Mouse (Mus musculus): Measurements from ENCODE around the gene Vps13a. TPM values are rescaled to one million over a fixed set of nuclear protein-coding genes. Genes with fewer than 3 reads are reported as not detected.
A peak's percentile ranks its signal among the peaks of the same experiment; 100 is the strongest.
"Not testable (repeated sequence)": the region's sequence is repeated elsewhere in the genome, so short reads cannot be mapped to it uniquely, and the experiment has no call there.

Vps13a gene
- total RNA-seq, 2 experiments from 2014 or later, result 57.2 to 72.9 TPM

DNA sequence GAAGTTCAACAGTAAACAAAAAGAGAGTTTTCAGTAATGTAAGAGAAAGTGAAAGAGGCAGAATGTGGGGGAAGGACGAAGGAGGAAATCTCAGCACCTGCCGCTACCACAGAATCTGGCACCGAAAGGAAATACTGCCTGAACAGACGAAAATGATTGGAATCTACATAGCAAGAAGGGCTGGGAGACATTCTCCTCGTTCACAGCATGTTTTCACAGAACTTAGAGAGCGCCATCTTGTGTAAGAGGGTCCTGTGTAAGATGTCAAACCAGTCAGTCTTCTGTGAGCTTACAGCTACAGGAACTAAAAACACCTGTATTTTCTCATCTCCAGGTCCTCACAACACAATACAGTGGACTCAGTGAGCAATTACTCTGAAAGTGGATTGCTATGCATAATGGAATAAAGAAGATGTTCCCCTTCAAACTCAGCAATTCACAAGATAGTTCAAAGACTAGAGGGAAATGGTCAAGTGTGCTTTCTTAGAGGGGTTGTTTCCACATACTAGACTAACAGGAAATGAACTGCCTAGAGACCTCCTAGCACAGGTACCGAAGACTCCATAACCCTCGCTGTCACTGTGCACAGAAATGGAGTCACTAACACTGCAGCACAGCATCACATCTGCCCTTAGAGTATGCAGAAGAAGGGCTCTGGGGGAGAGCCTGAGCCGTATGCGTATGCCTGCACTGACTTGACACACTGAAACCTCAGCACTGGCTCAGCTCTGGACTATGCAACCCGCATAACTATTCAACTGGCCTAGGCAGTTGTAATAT lies 7.3 kb downstream of the Vps13a start:
- no peak for DNase-seq (ENCODE audit: extremely low spot score in 1 of 2, low spot score in 1 of 2)

DNA sequence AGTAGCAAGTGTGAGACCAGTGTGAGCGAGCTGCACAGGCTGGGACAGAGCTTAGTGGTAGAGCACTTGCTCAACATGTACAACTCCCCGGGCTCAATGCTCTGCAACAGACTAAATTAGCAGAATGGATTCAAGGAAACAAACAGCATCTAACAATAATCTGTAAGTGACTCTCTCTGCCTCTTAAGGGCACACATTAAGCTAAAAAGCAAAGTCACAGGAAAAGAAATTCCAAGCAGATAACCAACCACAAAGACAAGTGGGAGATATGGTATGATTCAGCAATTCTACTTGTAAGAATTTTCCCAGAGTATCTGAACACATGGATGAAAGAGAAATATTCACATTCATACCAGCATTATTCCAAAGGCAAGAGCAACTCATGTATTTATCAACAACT lies 13.3 kb downstream of the Vps13a start:
- DNase-seq (ENCODE audit: extremely low spot score in 1 of 2, low spot score in 1 of 2), result no peak

DNA sequence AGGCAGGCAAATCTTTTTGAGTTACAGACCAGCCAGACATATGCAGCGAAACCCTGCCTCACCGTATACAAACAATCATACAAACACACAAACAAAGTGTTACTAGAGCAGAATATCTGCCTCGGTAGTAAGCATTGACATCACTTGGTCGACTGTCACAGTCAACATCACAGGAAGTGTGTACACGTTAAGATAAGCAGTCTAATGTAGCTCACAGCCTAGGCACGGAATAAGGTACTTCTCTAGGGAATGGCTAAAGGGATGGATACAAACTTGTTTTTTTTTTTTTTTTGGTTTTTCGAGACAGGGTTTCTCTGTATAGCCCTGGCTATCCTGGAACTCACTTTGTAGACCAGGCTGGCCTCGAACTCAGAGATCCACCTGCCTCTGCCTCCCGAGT lies 23.3 kb downstream of the Vps13a start:
- DNase-seq (ENCODE audit: extremely low spot score in 1 of 2, low spot score in 1 of 2), result not testable (repeated sequence)

DNA sequence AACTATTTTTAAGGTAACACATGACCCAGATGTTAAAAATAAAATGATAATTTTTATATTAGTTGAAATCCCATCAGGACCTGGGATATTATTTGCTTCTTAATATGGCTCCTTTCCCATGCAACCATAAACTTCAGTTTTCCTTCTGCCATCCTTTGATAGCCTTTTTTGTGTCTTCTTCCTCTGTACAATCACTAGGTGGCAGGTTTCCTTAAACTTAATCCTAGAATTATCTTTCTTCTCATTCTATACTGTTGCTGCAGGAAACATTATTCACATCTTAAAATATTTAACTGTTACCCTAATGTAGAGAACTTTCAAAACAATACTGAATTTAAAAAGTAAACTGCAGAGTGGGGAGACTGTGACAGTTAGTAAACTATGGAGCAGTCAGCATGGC lies 24.9 kb downstream of the Vps13a start:
- DNase-seq (ENCODE audit: extremely low spot score in 1 of 2, low spot score in 1 of 2), result no peak

DNA sequence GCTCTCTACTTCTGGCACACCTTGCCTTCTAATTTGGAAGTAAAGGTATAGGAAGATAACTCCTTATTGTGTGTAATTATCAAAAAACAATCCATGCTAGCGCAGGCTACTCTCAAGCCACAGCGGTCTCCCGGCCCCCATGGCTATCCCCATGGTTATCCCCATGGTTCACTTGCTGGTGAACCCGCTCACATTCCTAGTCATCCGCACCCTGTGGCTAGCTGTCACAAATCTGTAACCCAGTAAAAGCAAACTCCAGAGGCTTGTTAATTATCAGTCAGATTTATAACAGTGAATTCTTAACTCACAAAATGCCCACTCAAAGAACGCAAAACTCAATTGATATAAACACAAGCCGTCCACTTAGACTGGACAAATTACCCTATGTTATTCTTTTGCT lies 25.5 kb downstream of the Vps13a start:
- DNase-seq (ENCODE audit: extremely low spot score in 1 of 2, low spot score in 1 of 2), result no peak

DNA sequence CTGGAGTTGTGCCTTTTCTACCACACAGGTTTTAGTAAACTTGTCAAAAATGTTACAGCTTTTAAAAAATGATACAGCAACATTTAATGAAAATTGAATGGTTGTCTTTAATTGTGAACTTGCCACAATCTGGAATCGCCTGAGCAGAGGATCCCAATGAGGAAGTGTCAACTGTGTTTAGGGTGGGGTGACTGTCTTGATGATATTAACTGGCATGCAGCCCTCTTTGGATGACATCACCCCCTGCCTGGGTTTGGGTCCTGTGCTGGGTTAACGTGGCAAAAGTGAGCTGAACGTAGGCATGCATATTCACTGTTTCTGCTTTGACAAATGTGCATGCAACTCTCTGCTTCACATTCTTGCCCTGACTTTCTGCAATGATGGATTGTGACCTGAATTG lies 27.6 kb downstream of the Vps13a start:
- no peak for DNase-seq (ENCODE audit: extremely low spot score in 1 of 2, low spot score in 1 of 2)

DNA sequence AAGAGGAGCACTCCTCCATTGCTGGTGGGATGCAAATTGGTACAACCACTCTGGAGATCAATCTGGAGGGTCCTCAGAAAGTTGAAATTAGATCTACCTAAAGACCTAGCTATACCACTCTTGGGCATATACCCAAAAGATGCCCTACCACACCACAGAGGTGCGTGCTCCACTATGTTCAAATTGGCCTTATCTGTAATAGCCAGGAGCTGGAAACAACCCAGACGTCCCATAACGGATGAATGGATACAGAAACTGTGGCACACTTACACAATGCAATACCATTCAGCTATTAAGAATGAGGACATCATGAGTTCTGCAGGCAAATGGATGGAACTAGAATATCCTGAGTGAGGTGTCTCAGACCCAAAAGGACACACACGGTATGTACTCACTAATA lies 43.9 kb downstream of the Vps13a start:
- no peak for DNase-seq (ENCODE audit: extremely low spot score in 1 of 2, low spot score in 1 of 2)

DNA sequence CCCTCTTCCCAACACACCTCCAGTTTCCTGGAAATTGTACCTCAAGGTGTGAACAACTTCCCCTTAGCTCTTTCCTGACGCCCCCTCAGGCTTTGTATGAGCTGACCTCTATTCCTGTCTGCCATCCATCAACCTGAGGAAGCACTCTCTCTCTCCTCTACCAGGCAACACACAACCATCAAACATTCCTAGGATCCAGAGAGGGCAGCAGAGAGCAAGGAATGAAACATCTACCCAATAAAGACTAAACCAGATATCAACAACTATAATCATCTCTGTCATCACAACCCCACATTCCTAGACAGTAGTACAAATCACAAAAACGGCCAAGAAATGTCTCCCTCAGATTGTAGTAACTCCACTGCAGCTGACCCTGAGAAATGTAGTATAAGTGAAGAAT lies 52.0 kb downstream of the Vps13a start:
- DNase-seq (ENCODE audit: extremely low spot score in 1 of 2, low spot score in 1 of 2), result no peak

DNA sequence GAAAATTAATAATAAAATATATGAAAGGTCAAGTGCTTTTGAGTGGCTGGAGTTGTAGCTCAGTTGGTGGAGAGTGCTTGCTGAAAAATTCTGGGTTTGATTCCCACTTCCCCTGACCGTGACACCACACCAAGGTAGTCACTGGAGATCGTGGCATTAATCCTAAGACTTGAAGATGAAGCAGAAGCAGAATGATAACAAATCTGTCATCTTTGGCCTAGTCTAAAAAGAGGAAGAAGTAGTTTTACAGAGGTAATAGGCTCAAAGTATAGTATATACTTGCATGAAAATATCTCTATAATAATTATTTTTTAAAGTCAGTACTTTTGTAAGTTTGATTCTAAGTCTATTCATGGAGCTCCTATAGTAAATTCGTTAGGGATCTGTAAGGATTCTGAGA lies 65.5 kb downstream of the Vps13a start:
- DNase-seq (ENCODE audit: extremely low spot score in 1 of 2, low spot score in 1 of 2), result no peak

DNA sequence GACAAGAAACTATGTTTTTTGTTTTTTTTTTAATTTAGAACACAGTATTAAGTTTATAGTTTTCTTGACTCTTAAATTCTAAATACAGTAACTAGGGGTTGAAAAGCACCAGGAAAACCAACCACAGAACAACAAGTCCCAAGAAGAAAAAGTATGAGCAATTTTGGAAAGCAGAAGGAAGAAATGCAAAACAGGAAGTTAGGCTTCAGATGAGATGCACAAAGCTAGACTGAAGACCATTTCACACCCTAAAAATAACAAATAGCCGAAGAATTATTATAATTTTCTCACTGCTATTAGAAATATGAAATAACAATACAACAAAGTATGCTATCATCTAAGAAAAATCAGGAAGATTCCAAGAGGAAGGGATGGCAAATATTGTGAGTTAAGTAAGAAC lies 78.9 kb downstream of the Vps13a start:
- DNase-seq (ENCODE audit: extremely low spot score in 1 of 2, low spot score in 1 of 2), result no peak

DNA sequence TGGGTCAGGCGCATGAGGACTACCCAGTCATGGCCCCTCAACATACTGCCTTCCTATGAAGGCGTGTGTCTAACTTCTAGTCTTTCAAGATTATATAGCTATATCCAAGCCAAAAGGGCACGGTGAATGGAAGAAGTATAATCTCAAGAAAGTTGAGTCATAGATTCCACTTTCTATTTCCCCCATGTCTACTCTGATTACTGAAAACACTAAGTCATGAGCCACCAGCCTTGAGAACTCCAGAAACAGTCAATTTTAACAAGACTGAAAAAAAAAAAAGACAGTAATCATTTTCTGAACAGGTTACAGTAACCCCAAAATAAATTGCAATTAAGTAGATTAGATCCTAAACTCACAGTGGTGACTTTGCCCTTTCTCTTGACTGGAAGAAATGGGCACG lies 95.8 kb downstream of the Vps13a start:
- DNase-seq (ENCODE audit: extremely low spot score in 1 of 2, low spot score in 1 of 2), result no peak

DNA sequence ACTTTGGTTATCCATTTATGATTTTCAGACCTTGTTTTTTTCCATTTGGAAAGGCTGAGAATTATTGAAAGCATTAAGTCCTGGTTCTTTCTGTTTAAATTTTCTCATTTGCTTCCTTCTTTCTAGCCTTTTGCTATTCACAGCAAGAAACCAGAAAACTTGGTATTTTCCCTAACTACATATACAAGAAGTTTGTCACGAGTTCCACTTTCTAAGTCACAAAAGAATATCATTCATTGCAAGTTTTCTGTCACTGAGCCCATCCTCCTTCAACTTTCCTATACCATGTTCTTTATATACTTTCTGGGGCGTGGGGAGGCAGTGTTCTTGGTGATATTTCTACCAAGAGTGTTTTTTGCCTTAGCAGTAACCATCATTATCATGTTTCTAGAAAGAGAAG lies 96.5 kb downstream of the Vps13a start:
- DNase-seq (ENCODE audit: extremely low spot score in 1 of 2, low spot score in 1 of 2), result no peak

DNA sequence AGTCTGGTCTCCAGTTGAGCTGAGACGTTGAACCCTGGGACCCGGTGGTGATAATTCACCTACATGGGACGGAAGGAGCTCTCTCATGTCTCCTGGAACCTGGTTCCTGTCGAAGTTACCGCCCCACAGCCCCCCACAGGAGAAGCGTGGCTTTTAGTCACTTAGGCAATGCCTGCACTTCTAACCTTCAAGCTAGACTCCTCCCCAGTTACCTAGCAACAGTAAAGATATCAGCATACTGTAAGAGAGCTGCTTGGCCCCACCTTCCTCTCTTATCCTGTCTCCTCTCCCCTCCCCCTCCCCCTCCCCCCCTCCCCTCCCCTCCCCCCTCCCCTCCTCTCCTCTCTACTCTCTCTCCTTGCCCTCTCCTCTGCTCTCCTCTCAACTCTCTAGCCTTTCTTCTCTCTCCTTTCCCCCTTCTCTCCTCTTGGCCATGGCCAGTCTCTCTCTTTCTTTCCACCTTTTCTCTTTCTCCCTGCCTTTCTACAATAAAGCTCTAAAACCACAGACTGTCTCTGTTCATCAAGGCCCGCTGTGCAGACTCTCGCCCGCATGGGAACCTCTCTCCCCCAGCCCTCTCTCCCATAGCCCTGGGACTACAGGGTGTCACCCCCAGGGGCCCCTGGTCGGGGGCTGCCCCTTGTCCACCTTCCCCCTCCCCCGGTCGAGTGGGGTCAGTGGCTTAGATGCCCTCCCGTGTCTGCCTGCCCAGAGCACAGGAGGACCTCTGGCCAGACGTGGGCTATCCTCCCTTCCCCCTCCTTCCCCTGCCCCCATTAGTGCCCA lies 154.9 kb downstream of the Vps13a start:
- no peak for DNase-seq (ENCODE audit: extremely low spot score in 1 of 2, low spot score in 1 of 2)

DNA sequence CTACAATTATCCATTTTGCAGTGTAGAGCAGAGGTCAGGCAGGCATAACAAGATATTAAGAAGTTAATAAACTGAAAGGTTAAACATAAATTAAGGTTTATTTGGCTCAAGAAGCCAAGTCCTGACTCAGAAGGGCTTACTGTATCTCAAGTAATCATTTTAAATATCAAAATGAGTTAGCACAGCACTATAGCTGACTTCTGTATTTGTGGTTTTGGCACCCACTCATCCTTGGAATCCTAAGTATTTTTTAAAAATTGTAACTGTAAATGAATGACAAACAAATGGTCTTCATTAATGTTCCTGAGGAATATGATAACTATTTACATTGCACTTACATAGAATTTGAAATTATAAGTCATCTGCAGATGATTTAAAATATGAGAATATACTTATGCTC lies 155.7 kb downstream of the Vps13a start:
- DNase-seq (ENCODE audit: extremely low spot score in 1 of 2, low spot score in 1 of 2), result no peak

DNA sequence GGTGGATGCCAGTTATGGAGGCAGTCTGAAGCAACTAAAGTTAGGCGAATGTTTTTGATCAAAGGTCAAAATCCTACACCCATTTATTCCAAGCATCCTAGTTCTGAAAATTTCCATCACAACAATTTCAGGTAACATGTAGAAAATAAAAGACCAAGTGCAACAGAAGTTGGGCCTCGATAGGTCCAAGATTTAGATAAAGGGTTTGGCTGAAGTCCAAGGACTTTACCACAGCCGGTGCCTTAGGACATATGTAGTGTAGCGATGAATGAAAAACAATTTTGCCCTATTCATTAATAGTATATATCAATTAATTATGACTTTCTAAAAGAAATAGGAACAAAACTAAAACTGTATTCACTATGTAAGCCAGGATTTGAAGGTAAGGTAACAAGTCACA lies 157.6 kb downstream of the Vps13a start:
- no peak for DNase-seq (ENCODE audit: extremely low spot score in 1 of 2, low spot score in 1 of 2)

DNA sequence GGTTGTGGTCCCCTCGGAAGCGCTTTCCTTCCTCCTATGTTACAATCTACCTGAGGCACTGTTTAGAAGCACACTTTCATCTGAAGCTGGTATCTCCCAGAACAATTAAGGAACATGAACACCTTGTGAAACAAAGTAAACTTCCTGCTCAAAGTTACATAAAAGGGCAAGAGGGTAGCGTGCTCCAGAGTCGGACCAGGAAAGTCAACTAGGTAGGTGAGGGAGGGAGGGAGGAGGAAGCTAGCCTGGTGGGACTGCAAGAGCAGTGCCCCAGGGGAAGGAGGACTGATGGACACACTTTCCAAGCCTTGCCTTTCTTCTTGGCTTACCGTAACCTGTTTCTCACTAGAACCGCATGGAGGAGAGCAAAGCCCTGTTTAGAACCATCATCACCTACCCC lies 173.1 kb downstream of the Vps13a start:
- DNase-seq (ENCODE audit: extremely low spot score in 1 of 2, low spot score in 1 of 2), result no peak

DNA sequence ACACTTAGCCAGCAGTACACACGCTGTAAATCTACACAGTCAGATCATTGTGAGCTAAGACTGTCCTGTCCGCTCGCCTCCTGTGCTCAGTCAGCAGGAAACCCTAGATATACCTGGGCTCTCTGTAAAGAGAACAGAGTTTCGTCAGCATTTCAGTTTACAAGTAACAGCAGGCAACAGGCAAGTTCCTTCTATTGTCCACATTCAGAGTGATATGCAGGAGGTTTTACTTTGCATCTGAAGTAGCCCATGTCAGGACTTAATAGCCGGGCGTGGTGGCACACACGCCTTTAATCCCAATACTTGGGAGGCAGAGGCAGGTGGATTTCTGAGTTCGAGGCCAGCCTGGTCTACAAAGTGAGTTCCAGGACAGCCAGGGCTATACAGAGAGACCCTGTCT lies 178.7 kb downstream of the Vps13a start:
- no peak for DNase-seq (ENCODE audit: extremely low spot score in 1 of 2, low spot score in 1 of 2)

DNA sequence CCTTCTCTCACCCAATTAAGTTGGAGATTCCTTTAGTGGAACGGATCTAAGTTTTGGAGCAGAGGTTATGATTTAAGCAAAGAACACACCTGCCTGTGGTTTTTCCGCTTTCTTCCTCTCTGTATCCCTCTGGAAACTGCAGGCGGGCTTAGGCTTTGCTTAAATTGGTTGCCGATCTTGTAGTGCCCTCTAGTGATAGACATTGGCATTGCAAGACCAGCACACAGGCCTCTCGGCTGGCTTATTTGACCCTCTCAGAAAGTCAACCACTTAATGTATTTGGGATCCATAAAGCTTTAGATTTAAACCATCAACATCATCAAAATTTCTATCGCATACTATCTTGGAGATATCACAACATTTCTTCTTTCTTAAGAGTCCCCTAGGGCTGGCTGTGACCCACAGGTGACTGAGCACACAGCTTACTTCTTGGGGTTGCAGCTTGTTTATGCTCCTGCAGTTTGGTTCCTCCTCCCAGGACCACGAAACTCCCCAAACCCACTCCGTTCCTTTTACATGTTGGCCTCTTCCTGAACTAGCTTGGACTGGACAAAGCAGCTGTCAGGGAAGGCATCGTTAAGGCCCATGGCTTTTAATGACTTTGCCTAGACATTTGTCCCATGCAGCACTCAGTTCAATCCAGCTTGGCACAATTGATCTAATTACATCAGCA lies 181.3 kb downstream of the Vps13a start:
- peak; percentile 28 to 79 for DNase-seq (ENCODE audit: extremely low spot score in 1 of 2, low spot score in 1 of 2)

DNA sequence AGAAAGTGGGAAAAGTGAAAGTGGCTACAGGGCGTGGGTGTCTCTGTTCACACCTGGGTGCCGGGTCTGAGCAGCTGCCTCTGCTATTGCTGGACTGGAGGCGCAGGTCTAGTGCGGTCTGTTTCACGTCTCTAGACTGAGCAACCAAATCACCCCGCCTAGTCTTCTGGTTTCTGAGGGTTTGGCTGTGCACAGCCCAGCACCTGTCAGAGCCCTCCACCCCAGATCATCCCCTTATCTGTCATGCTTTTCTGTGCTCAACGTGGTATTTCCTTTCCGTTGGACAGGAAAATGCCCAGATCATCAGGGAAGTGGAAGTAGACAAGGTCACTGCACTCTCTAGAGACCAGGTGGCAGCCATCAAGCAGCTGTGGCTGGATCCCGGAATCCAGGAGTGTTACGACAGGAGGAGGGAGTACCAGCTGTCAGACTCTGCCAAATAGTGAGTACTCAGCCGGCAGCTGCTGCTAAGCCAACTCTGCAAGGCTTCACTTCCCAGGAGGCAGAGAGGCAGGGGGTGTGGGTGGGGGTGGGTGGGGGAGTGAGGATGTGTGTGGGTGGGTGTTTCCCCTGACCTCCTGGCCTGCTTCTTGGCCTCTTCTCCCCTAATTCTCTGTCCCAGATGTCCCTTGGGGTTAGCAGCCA lies 182.0 kb downstream of the Vps13a start:
- no peak for DNase-seq (ENCODE audit: extremely low spot score in 1 of 2, low spot score in 1 of 2)

DNA sequence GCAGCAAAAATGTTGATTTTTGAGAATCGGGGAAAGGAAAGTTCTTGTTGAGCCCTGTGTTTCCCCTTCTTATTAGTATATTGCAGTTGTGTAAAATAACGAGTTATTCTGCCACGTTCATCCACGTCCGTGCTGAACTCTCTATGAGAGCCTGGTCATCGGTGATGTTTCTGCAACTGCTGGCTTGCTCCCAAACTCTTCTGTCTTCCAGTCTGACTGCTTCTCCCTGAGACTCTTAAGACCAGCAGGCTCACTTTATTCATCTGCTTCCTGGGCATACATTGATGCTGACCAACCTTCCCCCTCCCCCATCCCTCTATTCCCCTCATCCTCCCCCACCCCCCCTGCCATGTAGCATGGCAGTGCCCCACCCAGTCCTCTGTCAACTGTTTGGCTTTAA lies 183.5 kb downstream of the Vps13a start:
- no peak for DNase-seq (ENCODE audit: extremely low spot score in 1 of 2, low spot score in 1 of 2)

DNA sequence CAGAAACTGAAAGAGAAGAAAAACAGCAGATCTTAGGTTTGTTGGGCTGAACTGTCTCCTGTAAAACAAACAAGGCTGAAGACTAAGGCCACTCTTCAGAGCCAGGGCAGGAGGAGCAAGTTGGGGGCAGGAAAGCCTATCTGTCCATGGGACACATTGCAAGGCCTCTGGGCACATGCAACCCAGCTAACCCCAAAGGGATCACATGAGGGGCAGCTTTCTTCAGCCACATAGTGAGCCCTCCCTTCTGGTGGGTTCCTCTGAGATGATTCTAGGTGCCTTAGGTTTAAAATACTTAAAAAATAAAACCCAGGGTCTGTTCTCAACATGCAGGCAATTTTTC lies 186.8 kb downstream of the Vps13a start:
- DNase-seq (ENCODE audit: extremely low spot score in 1 of 2, low spot score in 1 of 2), result no peak

All from layer of hippocampus, postnatal 25 days (tissue).